17 mouse cellular contexts compared by ENCODE assay signal in genomic region chr2:155784534-155784933, GRCm38 (mm10). TPM values are rescaled to one million over a fixed set of nuclear protein-coding genes. Genes with fewer than 3 reads are reported as not detected.
DNase-seq lines count a peak whose midpoint lies in the region.
"Had no signal": no experiment of that assay in that cellular context is flagged by ENCODE, and none has a peak within 500 bp of the region (broad histone marks: within the 10 kb centered on the region; RNA-seq: fewer than 3 reads in every experiment).

No protein-coding gene starts in this region.

- intact Hi-C loops in left cerebral cortex, postnatal 10 days (cut with DNase I), result no loop called here

- peak; percentile 47 for DNase-seq in cerebellum, adult 11 months
- DNase-seq in cerebellum, postnatal 4 days (ENCODE audit: low spot score in 2 of 2), result no peak
- peak; percentile 53 to 70 for DNase-seq in left cerebral cortex, adult 9 months (ENCODE audit: low spot score in 2 of 2)
- DNase-seq in left cerebral cortex, postnatal 10 days (ENCODE audit: extremely low spot score in 1 of 2, low spot score in 2 of 2), result no peak
- peak; percentile 51 to 56 for DNase-seq in cerebellum, postnatal 14 days
- DNase-seq in telencephalon, adult 2 months (ENCODE audit: low read depth, low spot score), result peak; percentile 72
- no peak for DNase-seq in lung, postnatal 10 days
- DNase-seq in natural killer cell, adult 2 months (ENCODE audit: low spot score in 2 of 2), result no peak
- DNase-seq: adrenal gland, postnatal 10 days; gastrocnemius, adult 2 months; heart, postnatal 14 days; kidney, adult 18-20 months; thymus, postnatal 14 days had no signal

RNA-seq across cellular contexts. Expression of gene Mmp24, which starts 9.4 kb away (rescaled TPM):
- 10 to 100 TPM; 63.7 to 75.3 TPM for total RNA-seq in left cerebral cortex, postnatal 10 days (2021)
- total RNA-seq: gastrocnemius, adult 2 months; granulocyte monocyte progenitor cell, adult 5-6 weeks had no signal

RNA-seq across cellular contexts. Expression of gene Procr, which starts 33.6 kb away (rescaled TPM):
- total RNA-seq in left cerebral cortex, postnatal 10 days (2021), result 1 to 10 TPM; 2.3 to 3.0 TPM

RNA-seq across cellular contexts. Expression of gene BC029722, which starts 34.7 kb away (rescaled TPM):
- total RNA-seq in left cerebral cortex, postnatal 10 days (2021), result 10 to 100 TPM; 36.8 to 39.4 TPM

RNA-seq across cellular contexts. Expression of gene Eif6, which starts 42.2 kb away (rescaled TPM):
- total RNA-seq in left cerebral cortex, postnatal 10 days (2021), result 10 to 100 TPM; 76.0 to 87.8 TPM

RNA-seq across cellular contexts. Expression of gene Gm17581, which starts 48.9 kb away (rescaled TPM):
- total RNA-seq in left cerebral cortex, postnatal 10 days (2021), result not detected
- total RNA-seq: adrenal gland, postnatal 10 days; common myeloid progenitor, adult 5-6 weeks; gastrocnemius, adult 2 months; granulocyte monocyte progenitor cell, adult 5-6 weeks; heart, postnatal 14 days; layer of hippocampus, adult 18-20 months; layer of hippocampus, postnatal 25 days had no signal

Comparison
In these comparisons a context has a peak if more than half of its experiments do, and no peak if none do; other contexts are left out.
1. DNase-seq: peak in cerebellum, adult 11 months (single experiment), left cerebral cortex, adult 9 months (2 of 2), cerebellum, postnatal 14 days (2 of 2) and telencephalon, adult 2 months (single experiment); none in cerebellum, postnatal 4 days (0 of 2), left cerebral cortex, postnatal 10 days (0 of 2), lung, postnatal 10 days (single experiment) and natural killer cell, adult 2 months (0 of 2).